Mouse (Mus musculus) cerebellum, adult 9-11 months (tissue): ENCODE measurements around the gene Depdc1b.

Experiments
- DNase-seq: peaks from one replicate; pipeline ENCODE4 v3.0.0; 2022

Depdc1b gene

GRCm38 (mm10) chr13:108317414-108317813 is 1.3 kb downstream of the Depdc1b start:
- no peak for DNase-seq

GRCm38 (mm10) chr13:108319028-108319427 is 2.9 kb downstream of the Depdc1b start:
- DNase-seq = no peak

- DNase-seq = no peak
Observed at GRCm38 (mm10) chr13:108320216-108320615, 4.1 kb downstream of the Depdc1b start.

- no peak for DNase-seq
Observed at GRCm38 (mm10) chr13:108322466-108322865, 6.3 kb downstream of the Depdc1b start.

- DNase-seq = no peak
Observed at GRCm38 (mm10) chr13:108323317-108323716, 7.2 kb downstream of the Depdc1b start.

GRCm38 (mm10) chr13:108323866-108324829 is 8.0 kb downstream of the Depdc1b start:
- DNase-seq = no peak

- no peak for DNase-seq
Observed at GRCm38 (mm10) chr13:108325871-108326270, 9.7 kb downstream of the Depdc1b start.

- no peak for DNase-seq
Observed at GRCm38 (mm10) chr13:108326351-108326750, 10.2 kb downstream of the Depdc1b start.

- DNase-seq = no peak
Observed at GRCm38 (mm10) chr13:108327047-108327446, 10.9 kb downstream of the Depdc1b start.

GRCm38 (mm10) chr13:108328406-108329180 is 12.5 kb downstream of the Depdc1b start:
- DNase-seq = no peak

GRCm38 (mm10) chr13:108329693-108330092 is 13.6 kb downstream of the Depdc1b start:
- DNase-seq = no peak

GRCm38 (mm10) chr13:108335257-108336003 is 19.3 kb downstream of the Depdc1b start:
- DNase-seq = no peak

- no peak for DNase-seq
Observed at GRCm38 (mm10) chr13:108336192-108336591, 20.1 kb downstream of the Depdc1b start.

- DNase-seq = no peak
Observed at GRCm38 (mm10) chr13:108337340-108337739, 21.2 kb downstream of the Depdc1b start.

GRCm38 (mm10) chr13:108338076-108338836 is 22.1 kb downstream of the Depdc1b start:
- DNase-seq = no peak

GRCm38 (mm10) chr13:108339907-108340596 is 23.9 kb downstream of the Depdc1b start:
- no peak for DNase-seq

- no peak for DNase-seq
Observed at GRCm38 (mm10) chr13:108341585-108341984, 25.5 kb downstream of the Depdc1b start.

- DNase-seq = no peak
Observed at GRCm38 (mm10) chr13:108345756-108346155, 29.6 kb downstream of the Depdc1b start.

- no peak for DNase-seq
Observed at GRCm38 (mm10) chr13:108347016-108347415, 30.9 kb downstream of the Depdc1b start.

- no peak for DNase-seq
Observed at GRCm38 (mm10) chr13:108349624-108350023, 33.5 kb downstream of the Depdc1b start.

- no peak for DNase-seq
Observed at GRCm38 (mm10) chr13:108353781-108354180, 37.6 kb downstream of the Depdc1b start.
